Mouse (Mus musculus) myocyte (in vitro differentiated cells): ENCODE data around the gene Gm6657. TPM values are rescaled to one million over a fixed set of nuclear protein-coding genes. Genes with fewer than 3 reads are reported as not detected.
A peak's percentile ranks its signal among the peaks of the same experiment; 100 is the strongest.

Experiments used
- H3K27me3 ChIP-seq: one replicate; pipeline ENCODE4 v1.6.1; 2011; ENCODE audit not compliant: control insufficient read depth, insufficient read depth, insufficient read length
- H3K36me3 ChIP-seq: one replicate; pipeline ENCODE4 v1.6.1; 2011; ENCODE audit not compliant: control insufficient read depth, insufficient read depth
- H3K4me2 ChIP-seq: one replicate; pipeline ENCODE4 v1.6.1; 2011; ENCODE audit warnings: low read depth, control low read depth
- H3K4me3 ChIP-seq: one replicate; pipeline ENCODE4 v1.5.1; 2011; ENCODE audit warnings: mild to moderate bottlenecking, control low read depth, moderate library complexity
- H3K79me2 ChIP-seq: one replicate; pipeline ENCODE4 v1.6.1; 2011; ENCODE audit not compliant: control insufficient read depth, insufficient read depth
- H3ac ChIP-seq: one replicate; pipeline ENCODE4 v1.6.1; 2011; ENCODE audit not compliant: control insufficient read depth, insufficient read length
- CEBPB ChIP-seq: IDR thresholded peaks from 2 replicates; pipeline ENCODE4 v1.6.1; 2011; ENCODE audit warnings: mild to moderate bottlenecking, moderate library complexity; ENCODE audit not compliant: poor library complexity, insufficient read depth, severe bottlenecking
- E2F4 ChIP-seq: IDR thresholded peaks from one replicate; pipeline ENCODE4 v1.6.1; 2011; ENCODE audit warnings: mild to moderate bottlenecking, control low read depth, moderate library complexity; ENCODE audit not compliant: insufficient read depth
- MAX ChIP-seq: IDR thresholded peaks from one replicate; pipeline ENCODE4 v1.6.1; 2011; ENCODE audit warnings: low read depth, mild to moderate bottlenecking, control low read depth
- MYOD1 ChIP-seq, 3 experiments: IDR thresholded peaks; one replicate each; pipeline ENCODE4 v1.6.1; 2011; ENCODE audit warnings: control low read depth in 2 of 3, low read depth in 2 of 3, mild to moderate bottlenecking in 2 of 3, moderate library complexity in 1 of 3; ENCODE audit not compliant: insufficient read length in 2 of 3, control insufficient read depth in 1 of 3
- MYOG ChIP-seq, 3 experiments: IDR thresholded peaks; one replicate each; pipeline ENCODE4 v1.6.1; 2011; ENCODE audit warnings: control low read depth in 2 of 3, low read depth in 2 of 3, mild to moderate bottlenecking in 2 of 3; ENCODE audit not compliant: insufficient read length in 2 of 3, control insufficient read depth in 1 of 3, insufficient read depth in 1 of 3
- POLR2A ChIP-seq: IDR thresholded peaks from one replicate; pipeline ENCODE4 v1.6.1; 2011; ENCODE audit warnings: low read depth, mild to moderate bottlenecking, control low read depth, moderate library complexity; ENCODE audit not compliant: insufficient read length
- POLR2AphosphoS2 ChIP-seq: IDR thresholded peaks from one replicate; pipeline ENCODE4 v1.6.1; 2011; ENCODE audit warnings: low read depth, control low read depth; ENCODE audit not compliant: insufficient read length
- REST ChIP-seq: IDR thresholded peaks from one replicate; pipeline ENCODE4 v1.6.1; 2011; ENCODE audit warnings: mild to moderate bottlenecking, control low read depth, moderate library complexity; ENCODE audit not compliant: insufficient read depth, insufficient read length
- SRF ChIP-seq: IDR thresholded peaks from one replicate; pipeline ENCODE4 v1.6.1; 2011; ENCODE audit warnings: low read depth; ENCODE audit not compliant: control insufficient read depth, insufficient read length
- TCF12 ChIP-seq: IDR thresholded peaks from one replicate; pipeline ENCODE4 v1.6.1; 2011; ENCODE audit warnings: mild to moderate bottlenecking, control low read depth; ENCODE audit not compliant: poor library complexity, insufficient read depth, severe bottlenecking
- TCF3 ChIP-seq: IDR thresholded peaks from one replicate; pipeline ENCODE4 v1.6.1; 2011; ENCODE audit warnings: low read depth, control low read depth; ENCODE audit not compliant: insufficient read length
- USF1 ChIP-seq: IDR thresholded peaks from one replicate; pipeline ENCODE4 v1.6.1; 2011; ENCODE audit warnings: low read depth, mild to moderate bottlenecking, control low read depth, moderate library complexity
- polyA plus RNA-seq: library from polyadenylated mRNA; unstranded; fragments of >200 nt; fragmentation: generic; extraction: Trizol; gene quantifications from one replicate; pipeline ENCODE4 v1.2.1, GENCODE M21; 2012; ENCODE audit warnings: missing spikeins

Gene Gm6657
- polyA plus RNA-seq, 1 experiment, result not detected

DNA sequence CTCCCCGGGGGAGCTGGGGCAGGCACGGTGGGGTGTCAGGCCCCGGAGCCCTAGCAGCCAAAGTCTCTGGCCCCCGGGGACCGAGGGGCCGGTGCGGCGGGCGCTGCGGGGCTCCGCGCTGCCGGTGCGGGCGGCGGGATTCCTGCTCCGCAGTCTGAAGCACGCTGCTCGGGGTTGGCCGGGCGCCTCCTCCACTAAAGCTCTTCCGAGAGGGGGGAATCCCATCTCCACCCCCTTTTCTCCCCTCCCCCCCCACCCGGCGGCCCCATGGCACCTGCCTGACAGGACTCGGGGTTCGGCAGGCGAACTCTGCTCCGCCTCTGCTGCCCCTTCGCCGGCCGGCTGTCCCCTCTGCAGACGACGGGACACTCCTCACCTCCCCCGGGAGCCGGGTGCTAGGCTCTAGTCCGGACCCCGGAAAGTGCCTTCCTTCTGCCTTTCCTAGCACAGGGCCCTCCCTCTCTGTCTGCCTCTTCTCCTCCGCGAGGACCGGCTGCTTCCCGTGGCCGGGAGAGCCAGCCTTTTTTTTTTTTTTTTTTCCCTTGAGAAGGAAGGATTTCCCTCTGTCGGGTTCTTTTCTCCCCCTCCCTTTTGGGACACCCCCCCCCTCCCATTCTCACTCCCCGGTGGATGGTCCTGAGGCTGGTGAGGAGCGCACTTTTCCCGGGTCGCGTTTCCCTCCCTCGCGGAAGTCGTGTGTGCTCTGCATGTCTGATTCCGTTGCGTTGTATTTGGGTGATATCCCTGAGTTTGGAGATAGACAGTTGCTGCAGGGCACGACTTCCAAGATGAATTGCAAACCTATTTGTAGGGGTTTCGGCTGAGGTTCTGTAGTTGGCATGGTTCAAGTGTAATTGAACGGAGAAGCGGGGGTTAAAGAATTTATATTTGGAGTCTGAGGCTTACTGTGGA is 33.2 kb downstream of the Gm6657 start:
- TF ChIP-seq USF1 (no peak), POLR2AphosphoS2 (no peak), MYOG (IDR thresholded peaks at IDR 0.05; ENCODE audit: control insufficient read depth in 1 of 3, insufficient read depth in 1 of 3, insufficient read length in 2 of 3, low read depth in 2 of 3) (no peak), REST (no peak), SRF (no peak), TCF12 (no peak), MAX (no peak), CEBPB (no peak), E2F4 (no peak), POLR2A (no peak), TCF3 (no peak), MYOD1 (IDR thresholded peaks at IDR 0.05; ENCODE audit: control insufficient read depth in 1 of 3, insufficient read length in 2 of 3, low read depth in 2 of 3) (no peak)
- Histone ChIP-seq H3K36me3 (no peaks in the 10 kb centered on the region), H3K4me3 (peak overlapping the region; percentile 75), H3ac (peak overlapping the region; percentile 90), H3K27me3 (no peaks in the 10 kb centered on the region), H3K4me2 (peak overlapping the region; percentile 95), H3K79me2 (peaks cover 9% of the 10 kb centered on the region)

DNA sequence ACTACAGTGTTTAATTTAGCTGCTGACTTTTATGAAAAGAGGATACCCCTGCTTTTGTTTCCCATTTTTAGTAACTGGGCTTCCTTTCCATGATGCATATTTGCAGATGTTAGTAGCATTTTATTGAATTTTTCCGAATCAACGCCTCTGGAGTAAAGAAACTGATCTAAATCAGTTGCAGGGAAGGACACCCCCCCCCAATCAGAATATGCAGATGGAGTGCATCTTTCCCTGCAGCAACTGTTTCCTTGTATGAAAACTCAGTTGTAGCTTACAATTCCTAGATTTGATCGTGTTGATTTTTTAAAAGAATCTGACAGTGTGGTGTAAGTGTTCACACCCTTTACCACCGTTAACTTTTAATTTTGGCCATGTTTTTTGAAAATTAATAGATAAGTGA is 34.1 kb downstream of the Gm6657 start:
- Histone ChIP-seq H3K79me2 (peaks cover 9% of the 10 kb centered on the region), H3K36me3 (no peaks in the 10 kb centered on the region), H3ac (no peak overlapping the region), H3K4me2 (peak overlapping the region; percentile 95), H3K4me3 (peak overlapping the region; percentile 75), H3K27me3 (no peaks in the 10 kb centered on the region)
- TF ChIP-seq MAX (no peak), E2F4 (no peak), TCF3 (no peak), POLR2AphosphoS2 (no peak), MYOD1 (IDR thresholded peaks at IDR 0.05; ENCODE audit: control insufficient read depth in 1 of 3, insufficient read length in 2 of 3, low read depth in 2 of 3) (no peak), MYOG (IDR thresholded peaks at IDR 0.05; ENCODE audit: control insufficient read depth in 1 of 3, insufficient read depth in 1 of 3, insufficient read length in 2 of 3, low read depth in 2 of 3) (no peak), SRF (no peak), USF1 (no peak), REST (no peak), TCF12 (no peak), CEBPB (no peak), POLR2A (no peak)

DNA sequence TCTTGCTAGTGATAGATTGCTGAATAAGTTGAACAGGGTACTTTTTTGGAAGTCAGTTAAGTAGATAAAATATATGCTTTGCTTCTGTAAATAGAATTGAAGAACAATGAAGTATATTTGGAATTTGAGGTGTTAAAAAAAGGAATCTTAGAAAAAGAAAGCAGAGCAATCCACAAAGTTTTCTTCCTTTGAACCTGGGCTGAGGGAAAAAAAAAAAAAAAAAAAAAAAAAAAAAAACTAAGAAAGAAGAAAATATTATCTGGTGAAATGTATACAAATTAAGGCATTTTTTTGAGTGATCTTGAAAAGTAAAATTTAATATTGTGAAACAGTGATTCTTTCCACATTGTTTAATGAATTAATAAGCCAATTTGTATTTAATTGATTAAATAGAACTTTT is 38.5 kb downstream of the Gm6657 start:
- Histone ChIP-seq H3K79me2 (peaks cover 12% of the 10 kb centered on the region), H3K36me3 (no peaks in the 10 kb centered on the region), H3K4me3 (no peak overlapping the region), H3ac (no peak overlapping the region), H3K27me3 (no peaks in the 10 kb centered on the region), H3K4me2 (no peak overlapping the region)
- TF ChIP-seq SRF, result no peak

DNA sequence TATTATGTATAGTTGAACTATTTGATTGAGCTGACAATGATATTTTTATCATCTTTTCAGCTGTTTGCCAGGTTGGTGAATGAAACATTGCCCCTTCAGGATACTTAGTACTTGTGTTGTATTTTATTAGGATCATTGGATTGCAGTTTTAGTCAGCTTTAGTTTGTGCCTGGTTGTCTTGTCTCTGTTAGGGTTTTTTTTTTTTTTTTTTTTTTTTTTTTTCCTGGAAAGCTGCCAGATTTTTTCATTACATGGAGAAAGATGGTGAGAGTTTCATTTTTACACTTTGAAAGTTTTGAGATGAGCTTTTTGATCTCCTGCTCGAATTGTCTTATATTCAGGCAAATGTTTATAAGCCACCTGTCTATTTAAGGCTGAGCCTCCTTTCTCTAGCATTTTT is 54.3 kb downstream of the Gm6657 start:
- H3K4me2 ChIP-seq, result no peak overlapping the region
- no peak overlapping the region for H3ac ChIP-seq
- no peaks in the 10 kb centered on the region for H3K27me3 ChIP-seq
- no peak overlapping the region for H3K4me3 ChIP-seq
- H3K36me3 ChIP-seq, result no peaks in the 10 kb centered on the region
- no peak for TF ChIP-seq POLR2A
- TF ChIP-seq CEBPB, result no peak
- no peak for TF ChIP-seq SRF
- no peak for TF ChIP-seq MYOG (IDR thresholded peaks at IDR 0.05; ENCODE audit: control insufficient read depth in 1 of 3, insufficient read depth in 1 of 3, insufficient read length in 2 of 3, low read depth in 2 of 3)
- peaks cover 4% of the 10 kb centered on the region for H3K79me2 ChIP-seq

DNA sequence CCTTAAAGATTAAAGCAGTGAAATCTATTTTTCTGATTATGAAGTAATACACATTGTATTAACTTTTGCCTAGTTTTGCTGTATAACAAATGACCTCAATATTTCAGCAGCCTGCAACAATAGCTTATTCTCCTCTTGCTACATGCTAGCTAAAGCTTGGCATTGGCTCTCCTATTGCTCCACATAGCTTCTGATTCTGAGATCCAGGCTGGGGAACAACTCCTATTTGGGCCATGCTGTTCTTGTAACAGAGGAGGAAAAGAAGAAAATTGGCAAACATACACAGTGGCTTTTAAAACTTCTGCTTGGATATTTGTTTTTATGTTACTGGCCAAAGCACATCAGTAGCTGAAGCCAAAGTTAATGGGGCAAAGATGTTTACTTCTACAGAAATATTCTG is 55.1 kb downstream of the Gm6657 start:
- Histone ChIP-seq H3K36me3 (no peaks in the 10 kb centered on the region), H3ac (no peak overlapping the region), H3K4me2 (no peak overlapping the region), H3K79me2 (peaks cover 4% of the 10 kb centered on the region), H3K27me3 (no peaks in the 10 kb centered on the region), H3K4me3 (no peak overlapping the region)
- no peak for TF ChIP-seq CEBPB
- TF ChIP-seq TCF3, result no peak
- TF ChIP-seq REST, result no peak
- TF ChIP-seq POLR2A, result no peak
- TF ChIP-seq E2F4, result no peak
- no peak for TF ChIP-seq USF1
- no peak for TF ChIP-seq MAX
- no peak for TF ChIP-seq MYOD1 (IDR thresholded peaks at IDR 0.05; ENCODE audit: control insufficient read depth in 1 of 3, insufficient read length in 2 of 3, low read depth in 2 of 3)
- no peak for TF ChIP-seq TCF12
- no peak for TF ChIP-seq SRF
- TF ChIP-seq POLR2AphosphoS2, result no peak
- TF ChIP-seq MYOG (IDR thresholded peaks at IDR 0.05; ENCODE audit: control insufficient read depth in 1 of 3, insufficient read depth in 1 of 3, insufficient read length in 2 of 3, low read depth in 2 of 3), result no peak

Other genes starting within 250 kb of the Gm6657 start
- 10.3 TPM for gene Gphn, start 32.1 kb downstream of the Gm6657 start, polyA plus RNA-seq